ENCODE assay signal across 8 mouse cellular contexts in the genomic region with DNA sequence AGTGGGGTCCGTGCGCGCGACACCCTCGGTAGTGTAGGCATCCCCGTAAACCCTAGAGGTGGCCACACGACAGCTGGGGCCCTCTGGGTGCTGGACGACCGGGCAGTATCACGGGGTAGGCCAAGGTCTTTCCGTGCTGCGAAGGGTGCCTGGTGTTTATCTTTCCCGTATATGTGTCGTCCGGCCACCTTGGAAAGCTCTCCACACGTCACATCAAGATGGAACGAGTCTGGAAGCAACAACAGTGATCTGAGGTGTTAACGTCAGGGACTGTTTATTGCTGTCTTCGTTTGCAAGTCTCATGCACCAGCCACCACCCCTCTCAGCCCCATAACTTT. TPM values are rescaled to one million over a fixed set of nuclear protein-coding genes. Genes with fewer than 3 reads are reported as not detected.
DNase-seq lines count a peak whose midpoint lies in the region; ATAC-seq and TF ChIP-seq lines count a peak whose summit lies in the region.

No protein-coding gene starts in this region.

- H3K9ac ChIP-seq in heart, embryonic 14.5 days (ENCODE audit: low read length) = peak overlapping the region; percentile 87
- peak overlapping the region; percentile 91 for H3K9ac ChIP-seq in forebrain, embryonic 14.5 days (ENCODE audit: low read length)
- peak overlapping the region; percentile 83 for H3K9ac ChIP-seq in liver, embryonic 16.5 days (ENCODE audit: low read depth, low read length)

- H3K27me3 ChIP-seq in heart, embryonic 14.5 days (ENCODE audit: control insufficient read depth, insufficient read depth, low read length) = no peaks in the 10 kb centered on the region
- no peaks in the 10 kb centered on the region for H3K27me3 ChIP-seq in G1E (ENCODE audit: insufficient read depth, low read length)
- H3K27me3 ChIP-seq in forebrain, embryonic 14.5 days (replicated peaks; ENCODE audit: control insufficient read depth, insufficient read depth, low read length) = no peaks in the 10 kb centered on the region
- H3K27me3 ChIP-seq in liver, embryonic 16.5 days (ENCODE audit: control insufficient read depth, insufficient read depth, low read depth, low read length) = no peaks in the 10 kb centered on the region

- intact Hi-C loops in heart, postnatal 10 days (cut with DNase I) = loop anchor here (5.0 to 10.0 kb wide), 2 partner anchors 83 to 221 kb away; partner anchors contain the start of gene Cdk11b

- ATAC-seq in heart, embryonic 14.5 days (ENCODE audit: insufficient number of reproducible peaks, insufficient read depth, low FRiP score, low read depth) = no peak
- ATAC-seq in G1E (ENCODE audit: extremely low read depth, insufficient number of reproducible peaks, low FRiP score, poor library complexity, severe bottlenecking) = no peak
- ATAC-seq in forebrain, embryonic 14.5 days = no peak
- ATAC-seq in liver, embryonic 16.5 days (ENCODE audit: low read depth) = no peak

- TF ChIP-seq CTCF in G1E (IDR thresholded peaks at IDR 0.05; ENCODE audit: low read depth, low read length) = no peak

- H3K9me3 ChIP-seq in heart, embryonic 14.5 days (ENCODE audit: control insufficient read depth, low read length) = no peaks in the 10 kb centered on the region
- no peaks in the 10 kb centered on the region for H3K9me3 ChIP-seq in G1E (replicated peaks)
- no peaks in the 10 kb centered on the region for H3K9me3 ChIP-seq in forebrain, embryonic 14.5 days (replicated peaks; ENCODE audit: control insufficient read depth, low read length)
- H3K9me3 ChIP-seq in liver, embryonic 16.5 days (replicated peaks; ENCODE audit: control insufficient read depth, low read length) = no peaks in the 10 kb centered on the region

- peak overlapping the region; percentile 61 to 84 for H3K4me3 ChIP-seq in heart, embryonic 14.5 days (ENCODE audit: control insufficient read depth in 1 of 2, insufficient read depth in 1 of 2, low read depth in 1 of 2, low read length in 2 of 2)
- peak overlapping the region; percentile 99 for H3K4me3 ChIP-seq in G1E (ENCODE audit: low read depth, low read length)
- peak overlapping the region; percentile 94 for H3K4me3 ChIP-seq in forebrain, embryonic 14.5 days (ENCODE audit: low read depth, low read length)
- peak overlapping the region; percentile 85 for H3K4me3 ChIP-seq in liver, embryonic 16.5 days (ENCODE audit: low read depth, low read length)

- peaks cover 5 to 22% of the 10 kb centered on the region in 2 experiments for H3K4me1 ChIP-seq in heart, embryonic 14.5 days (ENCODE audit: control insufficient read depth in 2 of 2, insufficient read depth in 2 of 2, low read length in 2 of 2)
- H3K4me1 ChIP-seq in G1E (ENCODE audit: insufficient read depth, low read depth, low read length) = peaks cover 53% of the 10 kb centered on the region
- H3K4me1 ChIP-seq in forebrain, embryonic 14.5 days (ENCODE audit: control insufficient read depth, insufficient read depth, low read length) = peaks cover 10% of the 10 kb centered on the region
- H3K4me1 ChIP-seq in liver, embryonic 16.5 days (ENCODE audit: control insufficient read depth, low read depth, low read length) = peaks cover 15% of the 10 kb centered on the region

- peaks cover 7% of the 10 kb centered on the region; the same call in 1 of the 2 replicates for H3K36me3 ChIP-seq in heart, embryonic 14.5 days (ENCODE audit: control insufficient read depth, insufficient read depth, low read length)
- peaks cover 34% of the 10 kb centered on the region for H3K36me3 ChIP-seq in G1E (replicated peaks)
- no peaks in the 10 kb centered on the region for H3K36me3 ChIP-seq in forebrain, embryonic 14.5 days (ENCODE audit: control insufficient read depth, insufficient read depth, low read length)
- H3K36me3 ChIP-seq in liver, embryonic 16.5 days (ENCODE audit: control insufficient read depth, insufficient read depth) = no peaks in the 10 kb centered on the region

- WGBS in heart, embryonic 14.5 days = under 1% methylated on average over 19 of the region's 19 CpGs
- under 1% methylated on average over 19 of the region's 19 CpGs for WGBS in forebrain, embryonic 14.5 days
- WGBS in liver, embryonic 16.5 days (ENCODE audit: insufficient replicate concordance) = under 1% methylated on average over 19 of the region's 19 CpGs

- peak overlapping the region; percentile 81 to 95 for H3K27ac ChIP-seq in heart, embryonic 14.5 days (replicated peaks in 1 of 2; ENCODE audit: control insufficient read depth in 1 of 2, insufficient read depth in 1 of 2, low read depth in 2 of 2, low read length in 2 of 2)
- H3K27ac ChIP-seq in forebrain, embryonic 14.5 days (ENCODE audit: low read depth, low read length) = peak overlapping the region; percentile 92
- H3K27ac ChIP-seq in liver, embryonic 16.5 days (ENCODE audit: low read length) = peak overlapping the region; percentile 94

- H3K4me2 ChIP-seq in heart, embryonic 14.5 days (ENCODE audit: low read length) = peak overlapping the region; percentile 76
- peak overlapping the region; percentile 71 for H3K4me2 ChIP-seq in forebrain, embryonic 14.5 days (ENCODE audit: low read length)
- H3K4me2 ChIP-seq in liver, embryonic 16.5 days (ENCODE audit: low read depth, low read length) = peak overlapping the region; percentile 86

- DNase-seq in heart, postnatal 10 days = no peak
- DNase-seq in G1E (ENCODE audit: low spot score) = peak; percentile 31
- no peak for DNase-seq in forebrain, embryonic 14.5 days (ENCODE audit: low spot score)
- no peak for DNase-seq in thymus, postnatal 4 days
- no peak for DNase-seq in right cerebral cortex, postnatal 36 days (ENCODE audit: low spot score in 2 of 2)
- DNase-seq in cerebellum, adult 9-11 months = no peak

RNA-seq across cellular contexts. Expression of gene Ssu72, which starts 1.0 kb away (rescaled TPM):
- 113 and 115 TPM in 2 replicates for polyA plus RNA-seq in heart, embryonic 14.5 days (2014; fragmentation: Nextera tagmentation; extraction: Ambion mirVana)
- 10 to 100 TPM; 58.3 to 59.2 TPM for total RNA-seq in heart, postnatal 10 days (2021)
- total RNA-seq in G1E (2014; fragmentation: Nextera tagmentation) (195 and 204 TPM in 2 replicates), G1E (2017) (184 and 186 TPM in 2 replicates)
- 74.7 and 91.4 TPM in 2 replicates for polyA plus RNA-seq in G1E (2012)
- 153 and 179 TPM in 2 replicates for polyA plus RNA-seq in forebrain, embryonic 14.5 days (2014; fragmentation: Nextera tagmentation; extraction: Ambion mirVana)
- 44.5 and 48.3 TPM in 2 replicates for polyA plus RNA-seq in liver, embryonic 16.5 days (2015; fragmentation: Nextera tagmentation; extraction: Ambion mirVana)

RNA-seq across cellular contexts. Expression of gene Fndc10, which starts 11.4 kb away (rescaled TPM):
- 1.9 and 2.4 TPM in 2 replicates for polyA plus RNA-seq in heart, embryonic 14.5 days (2014; fragmentation: Nextera tagmentation; extraction: Ambion mirVana)
- 1 to 10 TPM; 2.9 to 4.3 TPM for total RNA-seq in heart, postnatal 10 days (2021)
- total RNA-seq in G1E (2014; fragmentation: Nextera tagmentation) = not detected in 2 replicates
- total RNA-seq in G1E (2017) = 0.12 and 0.16 TPM in 2 replicates
- polyA plus RNA-seq in G1E (2012) = not detected in 2 replicates
- 3.2 and 3.8 TPM in 2 replicates for polyA plus RNA-seq in forebrain, embryonic 14.5 days (2014; fragmentation: Nextera tagmentation; extraction: Ambion mirVana)
- polyA plus RNA-seq in liver, embryonic 16.5 days (2015; fragmentation: Nextera tagmentation; extraction: Ambion mirVana) = 0.04 and 0.08 TPM in 2 replicates

RNA-seq across cellular contexts. Expression of gene Tmem240, which starts 29.0 kb away (rescaled TPM):
- polyA plus RNA-seq in heart, embryonic 14.5 days (2014; fragmentation: Nextera tagmentation; extraction: Ambion mirVana) = 0.23 and 0.28 TPM in 2 replicates
- under 1 TPM; 0.47 to 0.69 TPM for total RNA-seq in heart, postnatal 10 days (2021)
- total RNA-seq in G1E (2014; fragmentation: Nextera tagmentation) (0.58 and 0.68 TPM in 2 replicates), G1E (2017) (0.55 and 0.64 TPM in 2 replicates)
- 0.94 and 0.98 TPM in 2 replicates for polyA plus RNA-seq in G1E (2012)
- 3.4 and 3.5 TPM in 2 replicates for polyA plus RNA-seq in forebrain, embryonic 14.5 days (2014; fragmentation: Nextera tagmentation; extraction: Ambion mirVana)
- 0.13 TPM in 1 of 2 replicates, not detected in the other for polyA plus RNA-seq in liver, embryonic 16.5 days (2015; fragmentation: Nextera tagmentation; extraction: Ambion mirVana)

RNA-seq across cellular contexts. Expression of gene Mib2, which starts 36.6 kb away (rescaled TPM):
- polyA plus RNA-seq in heart, embryonic 14.5 days (2014; fragmentation: Nextera tagmentation; extraction: Ambion mirVana) = 12.5 and 15.3 TPM in 2 replicates
- total RNA-seq in heart, postnatal 10 days (2021) = 10 to 100 TPM; 21.9 to 22.5 TPM
- total RNA-seq in G1E (2014; fragmentation: Nextera tagmentation) = 5.8 and 9.6 TPM in 2 replicates
- 16.7 and 17.3 TPM in 2 replicates for total RNA-seq in G1E (2017)
- 36.0 and 36.9 TPM in 2 replicates for polyA plus RNA-seq in G1E (2012)
- polyA plus RNA-seq in forebrain, embryonic 14.5 days (2014; fragmentation: Nextera tagmentation; extraction: Ambion mirVana) = 25.2 and 34.5 TPM in 2 replicates
- 4.4 and 6.3 TPM in 2 replicates for polyA plus RNA-seq in liver, embryonic 16.5 days (2015; fragmentation: Nextera tagmentation; extraction: Ambion mirVana)

RNA-seq across cellular contexts. Expression of gene Mmp23, which starts 52.4 kb away (rescaled TPM):
- polyA plus RNA-seq in heart, embryonic 14.5 days (2014; fragmentation: Nextera tagmentation; extraction: Ambion mirVana) = 63.1 and 67.1 TPM in 2 replicates
- 10 to 100 TPM; 24.9 to 25.9 TPM for total RNA-seq in heart, postnatal 10 days (2021)
- not detected in 2 replicates for total RNA-seq in G1E (2014; fragmentation: Nextera tagmentation)
- total RNA-seq in G1E (2017) = 0.12 and 0.71 TPM in 2 replicates
- 0.08 and 0.29 TPM in 2 replicates for polyA plus RNA-seq in G1E (2012)
- polyA plus RNA-seq in forebrain, embryonic 14.5 days (2014; fragmentation: Nextera tagmentation; extraction: Ambion mirVana) = 0.97 and 2.1 TPM in 2 replicates
- 4.1 and 4.9 TPM in 2 replicates for polyA plus RNA-seq in liver, embryonic 16.5 days (2015; fragmentation: Nextera tagmentation; extraction: Ambion mirVana)
